In genomic region chr4:106454541-106454940, GRCm38 (mm10) we compare ENCODE assay signal across 26 mouse cellular contexts. TPM values are rescaled to one million over a fixed set of nuclear protein-coding genes. Genes with fewer than 3 reads are reported as not detected.
A peak's percentile ranks its signal among the peaks of the same experiment; 100 is the strongest.
DNase-seq lines count a peak whose midpoint lies in the region; ATAC-seq lines count a peak whose summit lies in the region.
"Had no signal": no experiment of that assay in that cellular context is flagged by ENCODE, and none has a peak within 500 bp of the region (broad histone marks: within the 10 kb centered on the region; RNA-seq: fewer than 3 reads in every experiment).

No protein-coding gene starts in this region.

- H3K27ac ChIP-seq in liver, embryonic 11.5 days (ENCODE audit: low read depth, low read length) = no peak overlapping the region

- peak; percentile 54 for ATAC-seq in frontal cortex, adult (ENCODE audit: low TSS enrichment)
- ATAC-seq in megakaryocyte, adult 5-6 weeks (ENCODE audit: poor library complexity, severe bottlenecking) = no peak
- no peak for ATAC-seq in liver, embryonic 11.5 days (replicated peaks; ENCODE audit: low FRiP score)
- ATAC-seq: activated CD4-positive, CD25-positive, alpha-beta regulatory T cell, adult 4 months; CD4-positive, CD25-positive, alpha-beta regulatory T cell, adult 4 months; Patski had no signal

- no peak for DNase-seq in frontal cortex, postnatal 14 days (ENCODE audit: low spot score in 2 of 2)
- DNase-seq in right cerebral cortex, adult 18-20 months = peak; percentile 47
- DNase-seq in right cerebral cortex, postnatal 36 days (ENCODE audit: low spot score in 2 of 2) = no peak
- peak; percentile 75 for DNase-seq in brain, adult 2 months (ENCODE audit: low read depth, low spot score)
- DNase-seq in liver, embryonic 11.5 days (ENCODE audit: low spot score) = no peak
- DNase-seq: adrenal gland, adult 2 months; adrenal gland, adult 8-10 months; adrenal gland, postnatal 10 days; adrenal gland, postnatal 14 days; adrenal gland, postnatal 25 days; adrenal gland, postnatal 36 days; B cell, adult 2 months; cerebellum, adult 11 months; cerebellum, adult 11-12 months; cerebellum, adult 18-20 months had no signal

- no peaks in the 10 kb centered on the region; the same call in 1 of the 2 replicates for H3K4me1 ChIP-seq in megakaryocyte, embryonic 14.5 days
- H3K4me1 ChIP-seq in liver, embryonic 11.5 days (replicated peaks; ENCODE audit: control insufficient read depth, insufficient read depth, low read length) = peaks cover 6% of the 10 kb centered on the region

- H3K36me3 ChIP-seq in megakaryocyte, embryonic 14.5 days (replicated peaks; ENCODE audit: low read length) = no peaks in the 10 kb centered on the region
- H3K36me3 ChIP-seq in liver, embryonic 11.5 days (ENCODE audit: control insufficient read depth, insufficient read depth, low read length) = no peaks in the 10 kb centered on the region
- H3K36me3 ChIP-seq: G1E had no signal

- H3K9me3 ChIP-seq in megakaryocyte, embryonic 14.5 days = peaks cover 10% of the 10 kb centered on the region; the same call in 1 of the 2 replicates
- no peaks in the 10 kb centered on the region for H3K9me3 ChIP-seq in liver, embryonic 11.5 days (ENCODE audit: control insufficient read depth, low read length)
- H3K9me3 ChIP-seq: G1E had no signal

- H3K27me3 ChIP-seq in megakaryocyte, embryonic 14.5 days (replicated peaks) = peaks cover 72% of the 10 kb centered on the region
- H3K27me3 ChIP-seq in liver, embryonic 11.5 days (replicated peaks; ENCODE audit: control insufficient read depth, insufficient read depth, low read length) = no peaks in the 10 kb centered on the region
- H3K27me3 ChIP-seq: Patski had no signal

- peak overlapping the region; percentile 44 for H3K4me3 ChIP-seq in megakaryocyte, embryonic 14.5 days (replicated peaks)
- H3K4me3 ChIP-seq in liver, embryonic 11.5 days (ENCODE audit: low read depth, low read length) = no peak overlapping the region

- 83% methylated on average over 7 of the region's 7 CpGs for WGBS in liver, embryonic 11.5 days

- H3K4me2 ChIP-seq in liver, embryonic 11.5 days = no peak overlapping the region

- no peak overlapping the region for H3K9ac ChIP-seq in liver, embryonic 11.5 days (ENCODE audit: low read depth, low read length)

RNA-seq across cellular contexts. Expression of gene Pcsk9, which starts 9.6 kb away (rescaled TPM):
- polyA plus RNA-seq in megakaryocyte, embryonic 14.5 days (2012; ENCODE audit: insufficient read depth, low replicate concordance) = 0.13 TPM in 1 of 2 replicates, not detected in the other
- total RNA-seq in megakaryocyte, adult 5-6 weeks (2015) = 0.09 TPM in 1 of 2 replicates, not detected in the other
- not detected in 2 replicates for total RNA-seq in megakaryocyte, adult 5-6 weeks (2017)
- polyA plus RNA-seq in liver, embryonic 11.5 days (2014; fragmentation: Nextera tagmentation; extraction: Ambion mirVana) = 71.5 and 75.4 TPM in 2 replicates
- total RNA-seq: adrenal gland, adult 18-20 months; CH12.LX; G1E had no signal
- polyA plus RNA-seq: activated CD4-positive, CD25-positive, alpha-beta regulatory T cell, adult 4 months; CD4-positive, CD25-positive, alpha-beta regulatory T cell, adult 4 months; G1E had no signal

RNA-seq across cellular contexts. Expression of gene Bsnd, which starts 37.5 kb away (rescaled TPM):
- polyA plus RNA-seq in megakaryocyte, embryonic 14.5 days (2012; ENCODE audit: insufficient read depth, low replicate concordance) = not detected in 2 replicates
- not detected in 2 replicates for total RNA-seq in megakaryocyte, adult 5-6 weeks (2015)
- not detected in 2 replicates for total RNA-seq in megakaryocyte, adult 5-6 weeks (2017)
- polyA plus RNA-seq in liver, embryonic 11.5 days (2014; fragmentation: Nextera tagmentation; extraction: Ambion mirVana) = not detected in 2 replicates
- total RNA-seq: adrenal gland, adult 18-20 months; adrenal gland, adult 2 months; adrenal gland, postnatal 10 days; adrenal gland, postnatal 14 days; adrenal gland, postnatal 25 days; adrenal gland, postnatal 36 days had no signal
- polyA plus RNA-seq: activated CD4-positive, CD25-positive, alpha-beta regulatory T cell, adult 4 months; brain, embryonic 14.5 days; C2C12; CD4-positive, CD25-positive, alpha-beta regulatory T cell, adult 4 months; G1E had no signal

Comparison
In these comparisons a context has a peak if more than half of its experiments do, and no peak if none do; other contexts are left out.
1. DNase-seq: peak in right cerebral cortex, adult 18-20 months (single experiment) and brain, adult 2 months (single experiment); none in frontal cortex, postnatal 14 days (0 of 2), right cerebral cortex, postnatal 36 days (0 of 2) and liver, embryonic 11.5 days (single experiment).
2. RNA of gene Pcsk9, which starts 9.6 kb away (polyA plus RNA-seq): 71.5 to 75.4 TPM in liver, embryonic 11.5 days; 0.13 TPM in megakaryocyte, embryonic 14.5 days; every median in the first group is over 10 times any median in the second.